Mouse (Mus musculus) stomach, embryonic 15.5 days (tissue): ENCODE data around the gene Gm12216. TPM values are rescaled to one million over a fixed set of nuclear protein-coding genes. Genes with fewer than 3 reads are reported as not detected.

Source experiments
- ATAC-seq: fragments of 200-750 bp; cut with Nextera tagmentation; 2 replicates; pipeline ENCODE4 v1.8.0; 2017; ENCODE audit warnings: low read depth, moderate number of reproducible peaks, moderate TSS enrichment; ENCODE audit not compliant: insufficient read depth, low FRiP score
- H3K27ac ChIP-seq: fragments of 300-500 bp; sonication (generic); 2 replicates; pipeline ENCODE4 v1.5.1; 2015; ENCODE audit warnings: mild to moderate bottlenecking, inconsistent platforms
- H3K27me3 ChIP-seq: fragments of 300-500 bp; sonication (generic); replicated peaks from 2 replicates; pipeline ENCODE4 v1.6.1; 2015; ENCODE audit warnings: inconsistent platforms
- H3K36me3 ChIP-seq: fragments of 300-500 bp; sonication (generic); 2 replicates; pipeline ENCODE4 v1.6.1; 2015; ENCODE audit warnings: inconsistent platforms
- H3K4me1 ChIP-seq: fragments of 300-500 bp; sonication (generic); 2 replicates; pipeline ENCODE4 v1.6.1; 2015; ENCODE audit warnings: inconsistent platforms
- H3K4me2 ChIP-seq: fragments of 300-500 bp; sonication (generic); 2 replicates; pipeline ENCODE4 v1.6.1; 2015; ENCODE audit warnings: mild to moderate bottlenecking, inconsistent platforms
- H3K4me3 ChIP-seq: fragments of 300-500 bp; sonication (generic); replicated peaks from 2 replicates; pipeline ENCODE4 v1.5.1; 2015; ENCODE audit warnings: inconsistent platforms
- H3K9ac ChIP-seq: fragments of 300-500 bp; sonication (generic); 2 replicates; pipeline ENCODE4 v1.6.1; 2015; ENCODE audit warnings: inconsistent platforms
- H3K9me3 ChIP-seq: fragments of 300-500 bp; sonication (generic); 2 replicates; pipeline ENCODE4 v1.6.1; 2016; ENCODE audit warnings: inconsistent platforms
- WGBS: fragments of 180-500 bp; shearing (Covaris S2); methylation state at CpG from one replicate; pipeline ENCODE4 v1.1.7; 2015; 5-methylcytosine and 5-hydroxymethylcytosine counted together
- polyA plus RNA-seq: library from polyadenylated mRNA; unstranded; fragments of >200 nt; fragmentation: Nextera tagmentation; extraction: Ambion mirVana; gene quantifications from 2 replicates; pipeline ENCODE4 v1.2.1, GENCODE M21; 2015

Gm12216 gene
- polyA plus RNA-seq, 1 experiment from 2014 or later: 1.7 TPM

DNA sequence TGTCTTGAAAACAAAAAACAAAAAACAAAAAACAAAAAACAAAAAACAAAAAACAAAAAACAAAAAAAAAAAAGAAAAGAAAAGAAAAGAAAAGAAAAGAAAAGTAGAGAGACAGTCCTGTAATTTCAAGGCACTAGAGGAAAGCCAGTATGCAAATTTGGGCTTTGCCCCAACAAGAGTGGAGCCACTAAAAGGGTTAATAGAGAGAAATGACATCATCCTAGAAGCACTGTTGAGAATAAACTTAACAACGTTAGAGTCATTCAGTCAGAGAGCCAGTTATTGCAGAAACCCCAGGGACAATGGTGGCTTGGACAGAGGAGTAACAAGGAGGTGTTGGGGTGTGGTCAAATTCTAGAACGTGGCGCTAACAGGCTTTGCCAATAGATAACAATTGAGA, 44.2 kb downstream of the Gm12216 start:
- ATAC-seq: no peak
- Histone ChIP-seq H3K4me2 (no peak overlapping the region), H3K27ac (no peak overlapping the region), H3K4me1 (0 out of 2 replicates have a peak, but pooled peaks cover under 1% of the 10 kb centered on the region), H3K9me3 (no peaks in the 10 kb centered on the region), H3K36me3 (no peaks in the 10 kb centered on the region), H3K4me3 (no peak overlapping the region), H3K27me3 (no peaks in the 10 kb centered on the region), H3K9ac (no peak overlapping the region)
- WGBS: 54% methylated on average over 3 of the region's 3 CpGs

DNA sequence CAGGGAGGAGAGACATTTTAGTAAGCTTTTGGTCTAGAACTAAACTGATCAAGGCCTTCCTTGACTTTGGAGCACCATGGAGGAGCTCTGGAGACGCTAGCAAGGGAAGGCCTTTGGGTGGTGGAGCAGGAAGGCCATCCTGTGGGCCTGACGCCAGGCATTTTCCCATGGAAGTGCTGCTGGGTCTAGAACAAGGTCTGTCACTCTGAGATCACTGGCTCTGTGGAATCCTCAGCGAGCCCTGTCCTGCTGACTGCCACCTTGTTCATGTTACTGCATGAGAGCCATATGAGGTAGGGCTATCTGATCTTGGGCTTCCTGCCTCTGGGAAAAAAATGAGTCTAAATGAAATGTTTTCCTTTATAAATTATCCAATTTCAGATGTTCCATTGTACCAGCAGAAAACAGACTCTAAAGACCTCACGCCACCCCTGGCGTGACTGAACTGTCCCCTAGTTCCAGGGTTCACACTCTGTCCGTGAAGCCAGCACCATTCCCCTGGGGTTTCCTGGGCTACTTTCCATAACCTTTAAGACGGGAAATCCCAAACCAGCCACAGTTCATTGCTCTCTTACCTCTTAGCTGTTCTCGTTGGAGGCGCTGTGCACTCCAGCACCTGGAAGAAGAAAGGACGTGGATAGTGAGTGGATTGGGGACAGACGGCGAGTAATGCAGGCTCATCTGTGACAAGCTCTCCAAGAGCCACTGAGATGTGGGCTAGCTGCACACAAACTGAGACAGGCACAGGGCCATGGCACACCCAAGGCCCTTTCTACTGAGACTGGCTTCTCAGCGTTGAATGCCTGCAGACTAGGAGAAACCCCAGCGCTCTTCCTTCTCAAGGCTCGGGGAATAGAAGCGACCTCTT, 45.8 kb downstream of the Gm12216 start:
- no peak for ATAC-seq
- Histone ChIP-seq H3K9ac (no peak overlapping the region), H3K27ac (no peak overlapping the region), H3K27me3 (no peaks in the 10 kb centered on the region), H3K36me3 (no peaks in the 10 kb centered on the region), H3K9me3 (no peaks in the 10 kb centered on the region), H3K4me1 (0 out of 2 replicates have a peak, but pooled peaks cover 7% of the 10 kb centered on the region), H3K4me3 (no peak overlapping the region), H3K4me2 (no peak overlapping the region)
- 83% methylated on average over 16 of the region's 16 CpGs for WGBS

GRCm38 (mm10) chr11:53811312-53811711, 47.7 kb downstream of the Gm12216 start:
- 0 out of 2 replicates have a peak, but pooled peaks cover 7% of the 10 kb centered on the region for H3K4me1 ChIP-seq
- no peak overlapping the region for H3K9ac ChIP-seq
- no peak overlapping the region for H3K4me2 ChIP-seq
- H3K27me3 ChIP-seq: no peaks in the 10 kb centered on the region
- no peaks in the 10 kb centered on the region for H3K36me3 ChIP-seq
- no peak overlapping the region for H3K4me3 ChIP-seq
- no peak overlapping the region for H3K27ac ChIP-seq
- H3K9me3 ChIP-seq: no peaks in the 10 kb centered on the region
- no peak for ATAC-seq
- WGBS: 70% methylated on average over 3 of the region's 3 CpGs

DNA sequence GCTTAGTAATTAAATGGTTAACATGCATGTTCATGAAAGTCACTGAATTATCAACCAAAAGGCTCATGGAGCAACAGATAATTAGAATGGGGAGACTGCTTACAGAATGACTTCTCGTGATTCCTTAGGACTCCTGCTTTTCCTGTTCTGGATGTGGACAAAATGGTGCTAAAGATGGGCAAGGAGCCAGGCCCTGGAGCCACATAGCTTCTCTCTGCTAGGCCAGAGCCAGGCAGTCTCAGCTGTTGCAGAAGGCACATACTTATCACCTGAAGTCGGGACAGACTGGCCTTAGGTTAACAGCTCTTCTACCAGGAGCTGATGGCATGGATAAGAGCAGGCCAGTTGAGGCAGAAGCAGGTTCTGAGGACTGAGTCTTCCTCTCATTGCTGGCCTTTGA, 48.3 kb downstream of the Gm12216 start:
- Histone ChIP-seq H3K36me3 (no peaks in the 10 kb centered on the region), H3K9ac (no peak overlapping the region), H3K27me3 (no peaks in the 10 kb centered on the region), H3K4me3 (no peak overlapping the region), H3K4me2 (no peak overlapping the region), H3K27ac (no peak overlapping the region), H3K9me3 (no peaks in the 10 kb centered on the region), H3K4me1 (0 out of 2 replicates have a peak, but pooled peaks cover 7% of the 10 kb centered on the region)
- ATAC-seq: no peak
- 50% methylated on average over 2 of the region's 2 CpGs for WGBS

GRCm38 (mm10) chr11:53810156-53810555, 48.9 kb downstream of the Gm12216 start:
- H3K9me3 ChIP-seq: no peaks in the 10 kb centered on the region
- no peaks in the 10 kb centered on the region for H3K36me3 ChIP-seq
- no peak for ATAC-seq
- H3K4me1 ChIP-seq: 0 out of 2 replicates have a peak, but pooled peaks cover 7% of the 10 kb centered on the region
- H3K27me3 ChIP-seq: no peaks in the 10 kb centered on the region
- no peak overlapping the region for H3K4me2 ChIP-seq
- H3K9ac ChIP-seq: no peak overlapping the region
- 49% methylated on average over 5 of the region's 5 CpGs for WGBS
- H3K27ac ChIP-seq: no peak overlapping the region
- no peak overlapping the region for H3K4me3 ChIP-seq

DNA sequence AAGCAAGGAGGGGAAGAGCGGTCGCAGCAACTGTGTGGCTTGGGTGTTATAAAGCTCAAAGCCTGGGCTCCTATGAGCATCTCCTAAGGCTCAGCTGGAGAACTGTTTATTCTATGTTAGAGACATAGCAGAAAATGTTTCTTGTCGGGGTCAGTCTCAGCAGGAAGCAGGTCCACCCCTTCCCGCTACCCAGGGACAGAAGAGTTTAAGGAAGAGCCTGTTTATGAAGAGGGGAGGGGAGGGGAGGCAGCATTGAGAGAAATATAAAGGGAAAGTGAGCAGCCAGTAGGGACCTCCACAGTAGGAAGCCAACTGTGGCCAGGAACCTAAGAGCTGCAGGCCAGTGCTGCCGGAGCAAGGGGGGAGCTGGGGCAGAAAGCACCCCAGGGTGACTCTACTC, 49.7 kb downstream of the Gm12216 start:
- Histone ChIP-seq H3K27ac (peak overlapping the region; percentile 40; the same call in 1 of the 2 replicates), H3K4me2 (no peak overlapping the region), H3K4me1 (0 out of 2 replicates have a peak, but pooled peaks cover 7% of the 10 kb centered on the region), H3K36me3 (no peaks in the 10 kb centered on the region), H3K9ac (no peak overlapping the region), H3K4me3 (no peak overlapping the region), H3K27me3 (no peaks in the 10 kb centered on the region), H3K9me3 (no peaks in the 10 kb centered on the region)
- ATAC-seq: no peak
- 34% methylated on average over 5 of the region's 5 CpGs for WGBS

- H3K9me3 ChIP-seq: no peaks in the 10 kb centered on the region
Observed at GRCm38 (mm10) chr11:53805786-53806185, 53.3 kb downstream of the Gm12216 start.

GRCm38 (mm10) chr11:53804569-53805344, 54.3 kb downstream of the Gm12216 start:
- no peak for ATAC-seq
- 0 out of 2 replicates have a peak, but pooled peaks cover 7% of the 10 kb centered on the region for H3K4me1 ChIP-seq
- H3K9me3 ChIP-seq: no peaks in the 10 kb centered on the region
- no peak overlapping the region for H3K4me3 ChIP-seq
- H3K9ac ChIP-seq: no peak overlapping the region
- 78% methylated on average over 14 of the region's 14 CpGs for WGBS
- H3K27me3 ChIP-seq: no peaks in the 10 kb centered on the region
- H3K27ac ChIP-seq: no peak overlapping the region
- no peak overlapping the region for H3K4me2 ChIP-seq
- no peaks in the 10 kb centered on the region for H3K36me3 ChIP-seq

More at GRCm38 (mm10) chr11:53805786-53806185, 53.3 kb downstream of the Gm12216 start:
- no peak overlapping the region for H3K4me2 ChIP-seq
- no peak overlapping the region for H3K27ac ChIP-seq
- 70% methylated on average over 9 of the region's 9 CpGs for WGBS
- ATAC-seq: no peak
- no peak overlapping the region for H3K4me3 ChIP-seq
- no peaks in the 10 kb centered on the region for H3K27me3 ChIP-seq
- no peak overlapping the region for H3K9ac ChIP-seq
- H3K4me1 ChIP-seq: 0 out of 2 replicates have a peak, but pooled peaks cover 7% of the 10 kb centered on the region
- H3K36me3 ChIP-seq: no peaks in the 10 kb centered on the region

DNA sequence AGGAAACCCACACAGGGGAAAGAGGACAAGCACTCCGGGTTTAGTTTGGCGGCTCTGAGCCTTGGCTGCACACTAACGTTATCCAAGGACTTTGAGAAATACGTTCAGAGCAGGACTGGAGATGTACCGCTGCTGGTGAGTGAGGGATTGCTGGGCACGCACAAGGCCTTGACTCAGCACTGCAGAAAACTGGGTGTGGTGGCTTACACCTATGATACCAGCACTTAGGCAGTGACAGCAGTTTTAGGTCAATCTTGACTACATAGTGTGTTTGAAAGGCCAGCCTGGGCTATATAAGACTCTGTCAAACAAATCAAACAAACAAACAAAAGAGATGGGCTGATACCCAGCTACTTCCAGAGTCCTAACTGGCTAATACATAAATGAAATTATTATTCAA, 55.6 kb downstream of the Gm12216 start:
- Histone ChIP-seq H3K9ac (no peak overlapping the region), H3K4me3 (no peak overlapping the region), H3K4me2 (no peak overlapping the region), H3K36me3 (no peaks in the 10 kb centered on the region), H3K4me1 (no peaks in the 10 kb centered on the region), H3K27me3 (no peaks in the 10 kb centered on the region), H3K9me3 (no peaks in the 10 kb centered on the region), H3K27ac (no peak overlapping the region)
- WGBS: 71% methylated on average over 6 of the region's 6 CpGs
- ATAC-seq: no peak

DNA sequence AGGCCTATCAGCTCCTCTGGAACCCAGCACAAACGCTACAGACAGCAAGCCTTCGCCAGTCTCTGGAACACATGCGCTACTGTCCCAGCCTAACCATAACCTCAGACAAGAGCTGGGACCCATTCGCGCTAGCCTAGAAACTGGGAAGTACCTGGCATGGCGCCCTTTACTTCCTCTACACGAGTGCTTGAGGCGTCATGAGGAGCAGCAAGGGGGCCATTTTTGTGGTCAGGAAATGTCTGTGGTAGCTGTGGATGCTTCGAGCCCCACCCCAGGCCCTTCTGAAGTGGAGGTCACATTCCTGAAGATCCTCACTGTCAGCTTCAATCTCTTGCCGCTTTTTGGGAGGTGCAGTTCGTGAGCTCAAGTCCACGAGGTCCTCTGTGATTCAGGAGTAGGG, 56.0 kb downstream of the Gm12216 start:
- H3K9me3 ChIP-seq: no peaks in the 10 kb centered on the region
- WGBS: 70% methylated on average over 12 of the region's 12 CpGs
- no peak for ATAC-seq
- H3K36me3 ChIP-seq: no peaks in the 10 kb centered on the region
- no peaks in the 10 kb centered on the region for H3K4me1 ChIP-seq
- H3K27ac ChIP-seq: no peak overlapping the region
- no peaks in the 10 kb centered on the region for H3K27me3 ChIP-seq
- no peak overlapping the region for H3K4me2 ChIP-seq
- no peak overlapping the region for H3K9ac ChIP-seq
- no peak overlapping the region for H3K4me3 ChIP-seq

DNA sequence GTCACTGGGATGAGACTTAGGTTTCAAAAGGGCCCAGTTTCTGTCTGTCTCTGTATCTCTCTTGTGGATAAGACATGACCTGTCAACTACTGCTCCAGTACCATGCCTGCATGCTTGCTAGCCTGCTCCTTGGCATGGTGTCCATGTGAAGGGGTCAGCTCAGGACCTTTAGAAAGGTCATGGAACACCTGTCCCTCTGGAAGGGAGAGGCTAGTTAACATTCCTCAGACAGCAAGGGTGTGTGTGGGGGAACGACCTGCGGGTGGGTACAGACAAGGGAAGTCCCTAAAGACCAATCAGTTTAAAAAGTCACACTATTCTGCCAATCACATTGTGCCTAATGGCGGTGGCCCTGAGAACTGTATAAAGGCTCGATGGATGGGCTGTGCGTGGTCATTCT, 58.1 kb downstream of the Gm12216 start:
- Histone ChIP-seq H3K4me2 (no peak overlapping the region), H3K4me3 (no peak overlapping the region), H3K27me3 (no peaks in the 10 kb centered on the region), H3K9me3 (no peaks in the 10 kb centered on the region), H3K9ac (no peak overlapping the region), H3K27ac (no peak overlapping the region), H3K36me3 (no peaks in the 10 kb centered on the region), H3K4me1 (peaks cover 19% of the 10 kb centered on the region)
- 82% methylated on average over 5 of the region's 5 CpGs for WGBS
- no peak for ATAC-seq

- ATAC-seq: no peak
- 59% methylated on average over 4 of the region's 4 CpGs for WGBS
- H3K4me3 ChIP-seq: no peak overlapping the region
Observed at GRCm38 (mm10) chr11:53800036-53800435, 59.0 kb downstream of the Gm12216 start.

More at GRCm38 (mm10) chr11:53800036-53800435, 59.0 kb downstream of the Gm12216 start:
- Histone ChIP-seq H3K4me1 (peaks cover 28% of the 10 kb centered on the region), H3K27ac (no peak overlapping the region), H3K9me3 (no peaks in the 10 kb centered on the region), H3K36me3 (no peaks in the 10 kb centered on the region), H3K27me3 (no peaks in the 10 kb centered on the region), H3K4me2 (no peak overlapping the region), H3K9ac (no peak overlapping the region)
